Mouse (Mus musculus): ENCODE data around the gene Snx9. TPM values are rescaled to one million over a fixed set of nuclear protein-coding genes. Genes with fewer than 3 reads are reported as not detected.

Gene Snx9
- polyA plus RNA-seq, 1 experiment from 2014 or later: 39.9 TPM

- Histone ChIP-seq H3K27ac (ENCODE audit: low read length) (no peak overlapping the region), H3K4me1 (ENCODE audit: control insufficient read depth, insufficient read depth, low read length) (peaks cover 12% of the 10 kb centered on the region; the same call in 1 of the 2 replicates), H3K9ac (replicated peaks; ENCODE audit: low read depth, low read length) (no peak overlapping the region), H3K36me3 (ENCODE audit: control insufficient read depth, insufficient read depth, low read length) (no peaks in the 10 kb centered on the region), H3K4me3 (ENCODE audit: low read depth, low read length) (no peak overlapping the region), H3K4me2 (replicated peaks; ENCODE audit: low read depth, low read length) (no peak overlapping the region), H3K27me3 (ENCODE audit: control insufficient read depth, insufficient read depth, low read length) (no peaks in the 10 kb centered on the region), H3K9me3 (ENCODE audit: control insufficient read depth, low read depth, low read length) (no peaks in the 10 kb centered on the region)
- ATAC-seq (ENCODE audit: insufficient number of reproducible peaks, insufficient read depth, low FRiP score, low read depth): no peak
- WGBS: 49% methylated on average over 6 of the region's 6 CpGs
Measured at GRCm38 (mm10) chr17:5819105-5819504, 22.0 kb upstream of the Snx9 start.

DNA sequence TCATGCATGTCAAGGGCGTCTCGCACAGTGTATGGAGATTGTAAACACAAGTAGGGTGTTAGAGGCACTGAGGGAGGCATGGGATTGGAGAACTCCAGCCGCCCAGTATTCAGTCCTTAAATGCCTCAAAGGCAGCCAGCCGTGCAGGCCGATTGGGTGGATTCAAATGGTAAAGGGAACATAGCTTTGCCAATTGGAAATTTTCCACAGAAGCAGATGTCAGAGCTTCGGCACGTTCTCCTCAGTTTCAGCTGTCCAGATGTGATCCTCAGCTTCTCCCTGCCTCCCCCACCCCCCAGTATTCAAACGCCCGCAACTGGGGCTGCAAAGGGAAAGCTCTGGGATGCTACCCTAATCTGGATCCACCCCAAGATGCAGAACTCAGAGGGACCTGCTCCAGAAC is 21.3 kb upstream of the Snx9 start:
- no peaks in the 10 kb centered on the region for H3K36me3 ChIP-seq (ENCODE audit: control insufficient read depth, insufficient read depth, low read length)
- no peaks in the 10 kb centered on the region for H3K27me3 ChIP-seq (ENCODE audit: control insufficient read depth, insufficient read depth, low read length)
- H3K9me3 ChIP-seq (ENCODE audit: control insufficient read depth, low read depth, low read length): no peaks in the 10 kb centered on the region
- H3K4me1 ChIP-seq (ENCODE audit: control insufficient read depth, insufficient read depth, low read length): peaks cover 12% of the 10 kb centered on the region; the same call in 1 of the 2 replicates
- WGBS: 32% methylated on average over 9 of the region's 9 CpGs
- H3K4me2 ChIP-seq (replicated peaks; ENCODE audit: low read depth, low read length): no peak overlapping the region
- peak; percentile 62; the same call in 1 of the 2 replicates for ATAC-seq (ENCODE audit: insufficient number of reproducible peaks, insufficient read depth, low FRiP score, low read depth)
- H3K27ac ChIP-seq (ENCODE audit: low read length): no peak overlapping the region
- no peak overlapping the region for H3K4me3 ChIP-seq (ENCODE audit: low read depth, low read length)
- no peak overlapping the region for H3K9ac ChIP-seq (replicated peaks; ENCODE audit: low read depth, low read length)

DNA sequence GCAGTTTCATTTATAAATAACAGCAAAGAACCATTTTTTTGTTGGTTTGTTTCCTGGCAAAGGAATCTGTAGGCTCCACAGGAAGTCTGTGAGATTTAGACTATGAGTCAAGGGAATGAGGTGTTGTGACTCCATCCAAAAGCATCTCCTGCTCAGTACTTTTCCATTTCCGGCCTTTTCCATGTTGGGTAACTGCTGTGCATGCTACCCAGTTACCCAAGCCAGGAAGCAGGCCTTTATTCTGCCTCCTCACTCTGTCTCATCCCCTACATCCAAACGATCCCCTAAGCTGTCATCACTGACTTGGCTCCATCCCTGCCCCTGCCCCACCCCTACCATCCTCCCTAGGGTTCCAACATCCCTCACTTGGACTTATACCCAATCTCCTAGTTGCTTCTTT is 18.6 kb upstream of the Snx9 start:
- no peak overlapping the region for H3K4me2 ChIP-seq (replicated peaks; ENCODE audit: low read depth, low read length)
- H3K4me3 ChIP-seq (ENCODE audit: low read depth, low read length): no peak overlapping the region
- H3K36me3 ChIP-seq (ENCODE audit: control insufficient read depth, insufficient read depth, low read length): no peaks in the 10 kb centered on the region
- ATAC-seq (ENCODE audit: insufficient number of reproducible peaks, insufficient read depth, low FRiP score, low read depth): no peak
- peaks cover 12% of the 10 kb centered on the region; the same call in 1 of the 2 replicates for H3K4me1 ChIP-seq (ENCODE audit: control insufficient read depth, insufficient read depth, low read length)
- H3K27me3 ChIP-seq (ENCODE audit: control insufficient read depth, insufficient read depth, low read length): no peaks in the 10 kb centered on the region
- no peaks in the 10 kb centered on the region for H3K9me3 ChIP-seq (ENCODE audit: control insufficient read depth, low read depth, low read length)
- 71% methylated on average over 2 of the region's 2 CpGs for WGBS
- H3K9ac ChIP-seq (replicated peaks; ENCODE audit: low read depth, low read length): no peak overlapping the region
- no peak overlapping the region for H3K27ac ChIP-seq (ENCODE audit: low read length)

- Histone ChIP-seq H3K4me1 (ENCODE audit: control insufficient read depth, insufficient read depth, low read length) (peaks cover 13% of the 10 kb centered on the region; the same call in 1 of the 2 replicates), H3K36me3 (ENCODE audit: control insufficient read depth, insufficient read depth, low read length) (no peaks in the 10 kb centered on the region), H3K9ac (replicated peaks; ENCODE audit: low read depth, low read length) (no peak overlapping the region), H3K27ac (ENCODE audit: low read length) (no peak overlapping the region), H3K9me3 (ENCODE audit: control insufficient read depth, low read depth, low read length) (no peaks in the 10 kb centered on the region), H3K4me3 (ENCODE audit: low read depth, low read length) (no peak overlapping the region), H3K27me3 (ENCODE audit: control insufficient read depth, insufficient read depth, low read length) (no peaks in the 10 kb centered on the region), H3K4me2 (replicated peaks; ENCODE audit: low read depth, low read length) (no peak overlapping the region)
- no peak for ATAC-seq (ENCODE audit: insufficient number of reproducible peaks, insufficient read depth, low FRiP score, low read depth)
- WGBS: 87% methylated on average over 11 of the region's 11 CpGs
Measured at GRCm38 (mm10) chr17:5823032-5823431, 18.1 kb upstream of the Snx9 start.

GRCm38 (mm10) chr17:5827836-5828582 is 13.1 kb upstream of the Snx9 start:
- Histone ChIP-seq H3K4me2 (replicated peaks; ENCODE audit: low read depth, low read length) (peak overlapping the region; percentile 32; the same call in 1 of the 2 replicates), H3K9me3 (ENCODE audit: control insufficient read depth, low read depth, low read length) (no peaks in the 10 kb centered on the region), H3K9ac (replicated peaks; ENCODE audit: low read depth, low read length) (no peak overlapping the region), H3K4me1 (ENCODE audit: control insufficient read depth, insufficient read depth, low read length) (peaks cover 8% of the 10 kb centered on the region; the same call in 1 of the 2 replicates), H3K27ac (ENCODE audit: low read length) (no peak overlapping the region), H3K27me3 (ENCODE audit: control insufficient read depth, insufficient read depth, low read length) (no peaks in the 10 kb centered on the region), H3K36me3 (ENCODE audit: control insufficient read depth, insufficient read depth, low read length) (no peaks in the 10 kb centered on the region), H3K4me3 (ENCODE audit: low read depth, low read length) (no peak overlapping the region)
- ATAC-seq (ENCODE audit: insufficient number of reproducible peaks, insufficient read depth, low FRiP score, low read depth): no peak
- 19% methylated on average over 15 of the region's 15 CpGs for WGBS

DNA sequence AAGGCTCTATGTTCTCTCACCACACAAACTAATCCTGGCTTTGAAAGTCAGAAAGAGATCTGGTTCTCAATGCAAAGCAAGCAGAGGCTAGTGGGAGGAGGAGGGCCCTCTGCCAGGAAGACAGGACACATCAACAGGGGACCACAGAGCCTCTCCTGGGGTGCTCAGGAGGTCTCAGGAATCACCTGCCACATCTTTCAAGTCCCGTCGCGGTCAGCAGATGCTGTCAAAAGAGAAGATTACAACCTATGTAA is 12.6 kb upstream of the Snx9 start:
- Histone ChIP-seq H3K9me3 (ENCODE audit: control insufficient read depth, low read depth, low read length) (no peaks in the 10 kb centered on the region), H3K27me3 (ENCODE audit: control insufficient read depth, insufficient read depth, low read length) (no peaks in the 10 kb centered on the region), H3K4me2 (replicated peaks; ENCODE audit: low read depth, low read length) (peak overlapping the region; percentile 32; the same call in 1 of the 2 replicates), H3K27ac (ENCODE audit: low read length) (no peak overlapping the region), H3K36me3 (ENCODE audit: control insufficient read depth, insufficient read depth, low read length) (no peaks in the 10 kb centered on the region), H3K4me1 (ENCODE audit: control insufficient read depth, insufficient read depth, low read length) (peaks cover 8% of the 10 kb centered on the region; the same call in 1 of the 2 replicates), H3K4me3 (ENCODE audit: low read depth, low read length) (no peak overlapping the region), H3K9ac (replicated peaks; ENCODE audit: low read depth, low read length) (no peak overlapping the region)
- WGBS: 20% methylated on average over 3 of the region's 3 CpGs
- no peak for ATAC-seq (ENCODE audit: insufficient number of reproducible peaks, insufficient read depth, low FRiP score, low read depth)

DNA sequence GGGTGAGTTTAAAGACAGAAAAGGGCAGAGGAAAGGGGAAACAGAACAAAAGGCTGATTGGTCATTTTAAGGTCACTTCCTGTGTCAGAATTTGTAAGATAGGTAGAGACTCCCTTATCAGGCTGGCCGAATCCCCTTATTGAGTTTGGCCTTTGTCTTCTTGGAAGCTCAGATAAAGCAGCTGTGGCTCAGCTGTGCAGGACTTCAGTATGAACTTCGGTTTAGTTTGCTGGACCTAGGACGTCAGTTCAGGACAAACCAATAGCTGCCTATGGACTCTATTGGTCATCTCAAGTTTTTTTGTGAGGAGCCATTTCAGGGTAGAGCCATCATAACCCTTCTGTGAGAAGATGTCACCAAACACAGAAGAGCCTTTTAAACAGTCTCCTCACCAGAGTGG is 12.2 kb upstream of the Snx9 start:
- no peak overlapping the region for H3K9ac ChIP-seq (replicated peaks; ENCODE audit: low read depth, low read length)
- ATAC-seq (ENCODE audit: insufficient number of reproducible peaks, insufficient read depth, low FRiP score, low read depth): no peak
- no peak overlapping the region for H3K4me2 ChIP-seq (replicated peaks; ENCODE audit: low read depth, low read length)
- H3K27me3 ChIP-seq (ENCODE audit: control insufficient read depth, insufficient read depth, low read length): no peaks in the 10 kb centered on the region
- WGBS: 36% methylated on average over 3 of the region's 3 CpGs
- H3K36me3 ChIP-seq (ENCODE audit: control insufficient read depth, insufficient read depth, low read length): no peaks in the 10 kb centered on the region
- H3K4me1 ChIP-seq (ENCODE audit: control insufficient read depth, insufficient read depth, low read length): peaks cover 8% of the 10 kb centered on the region; the same call in 1 of the 2 replicates
- H3K4me3 ChIP-seq (ENCODE audit: low read depth, low read length): no peak overlapping the region
- H3K9me3 ChIP-seq (ENCODE audit: control insufficient read depth, low read depth, low read length): no peaks in the 10 kb centered on the region
- H3K27ac ChIP-seq (ENCODE audit: low read length): no peak overlapping the region

DNA sequence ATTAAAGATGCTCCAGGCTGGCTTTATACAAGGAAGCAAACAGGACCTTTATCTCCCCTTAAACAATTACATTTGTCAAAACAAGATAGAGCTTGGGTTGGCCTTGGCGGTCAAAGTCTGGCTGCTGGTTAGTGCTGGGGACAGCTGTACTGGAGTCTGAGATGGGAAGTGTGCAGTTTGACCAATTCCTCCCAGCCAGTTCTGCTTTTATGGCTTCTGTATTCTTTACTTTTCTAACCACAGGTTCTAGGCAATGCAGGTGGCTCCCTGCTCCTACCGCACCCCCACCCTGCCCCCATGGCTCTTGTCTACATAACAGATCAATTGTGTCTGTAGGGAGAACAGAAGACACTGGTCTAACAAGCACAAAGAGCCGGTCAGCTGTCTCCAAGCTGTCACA is 11.2 kb upstream of the Snx9 start:
- no peak for ATAC-seq (ENCODE audit: insufficient number of reproducible peaks, insufficient read depth, low FRiP score, low read depth)
- Histone ChIP-seq H3K27me3 (ENCODE audit: control insufficient read depth, insufficient read depth, low read length) (no peaks in the 10 kb centered on the region), H3K4me2 (replicated peaks; ENCODE audit: low read depth, low read length) (no peak overlapping the region), H3K27ac (ENCODE audit: low read length) (no peak overlapping the region), H3K4me3 (ENCODE audit: low read depth, low read length) (no peak overlapping the region), H3K9me3 (ENCODE audit: control insufficient read depth, low read depth, low read length) (no peaks in the 10 kb centered on the region), H3K4me1 (ENCODE audit: control insufficient read depth, insufficient read depth, low read length) (peaks cover 8% of the 10 kb centered on the region; the same call in 1 of the 2 replicates), H3K9ac (replicated peaks; ENCODE audit: low read depth, low read length) (no peak overlapping the region), H3K36me3 (ENCODE audit: control insufficient read depth, insufficient read depth, low read length) (no peaks in the 10 kb centered on the region)
- 66% methylated on average over 3 of the region's 3 CpGs for WGBS

DNA sequence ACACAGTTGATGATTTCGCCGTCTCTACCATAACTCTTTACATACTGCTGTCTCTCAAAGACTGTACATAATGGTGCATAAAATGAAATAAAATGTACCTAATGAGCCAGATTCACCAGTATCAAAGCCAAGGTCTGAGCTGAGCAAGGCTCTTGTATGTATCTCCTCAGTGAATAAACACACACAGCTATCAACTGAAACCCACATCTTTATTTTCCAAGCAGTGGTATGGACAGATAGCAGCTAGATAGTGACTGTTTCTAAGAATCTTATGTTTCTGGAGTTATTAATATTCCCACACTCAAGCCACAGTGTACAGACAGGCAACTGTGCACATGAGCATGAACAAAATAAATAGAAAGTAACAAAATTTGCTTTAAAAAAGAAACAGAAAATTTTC is 10.7 kb upstream of the Snx9 start:
- ATAC-seq (ENCODE audit: insufficient number of reproducible peaks, insufficient read depth, low FRiP score, low read depth): no peak
- no peaks in the 10 kb centered on the region for H3K36me3 ChIP-seq (ENCODE audit: control insufficient read depth, insufficient read depth, low read length)
- no peaks in the 10 kb centered on the region for H3K9me3 ChIP-seq (ENCODE audit: control insufficient read depth, low read depth, low read length)
- H3K27me3 ChIP-seq (ENCODE audit: control insufficient read depth, insufficient read depth, low read length): no peaks in the 10 kb centered on the region
- H3K9ac ChIP-seq (replicated peaks; ENCODE audit: low read depth, low read length): no peak overlapping the region
- H3K27ac ChIP-seq (ENCODE audit: low read length): no peak overlapping the region
- peaks cover 8% of the 10 kb centered on the region; the same call in 1 of the 2 replicates for H3K4me1 ChIP-seq (ENCODE audit: control insufficient read depth, insufficient read depth, low read length)
- no peak overlapping the region for H3K4me2 ChIP-seq (replicated peaks; ENCODE audit: low read depth, low read length)
- 82% methylated on average over 2 of the region's 2 CpGs for WGBS
- no peak overlapping the region for H3K4me3 ChIP-seq (ENCODE audit: low read depth, low read length)

All from stomach, embryonic 14.5 days (tissue).